Mouse (Mus musculus) limb, embryonic 15.5 days (tissue): ENCODE measurements at regions not wholly inside any gene's neighbourhood (a gene's known extent, or its start where the extent isn't known, plus 50 kb on each side); places are given as distances from the start of the nearest gene placed in this dataset.

Source experiments
- ATAC-seq: fragments of 200-750 bp; cut with Nextera tagmentation; 2 replicates; pipeline ENCODE4 v1.8.0; 2017; ENCODE audit warnings: low read depth, moderate TSS enrichment; ENCODE audit not compliant: insufficient number of reproducible peaks, low FRiP score, low TSS enrichment
- H3K27ac ChIP-seq: fragments of 300-500 bp; sonication (generic); 2 replicates; pipeline ENCODE4 v1.5.1; 2015; ENCODE audit warnings: moderate library complexity, mild to moderate bottlenecking, inconsistent platforms
- H3K27me3 ChIP-seq: fragments of 300-500 bp; sonication (generic); 2 replicates; pipeline ENCODE4 v1.6.1; 2015; ENCODE audit warnings: inconsistent platforms
- H3K36me3 ChIP-seq: fragments of 300-500 bp; sonication (generic); 2 replicates; pipeline ENCODE4 v1.6.1; 2015; ENCODE audit warnings: inconsistent platforms
- H3K4me1 ChIP-seq: fragments of 300-500 bp; sonication (generic); 2 replicates; pipeline ENCODE4 v1.6.1; 2015; ENCODE audit warnings: inconsistent platforms
- H3K4me2 ChIP-seq: fragments of 300-500 bp; sonication (generic); 2 replicates; pipeline ENCODE4 v1.6.1; 2015; ENCODE audit warnings: mild to moderate bottlenecking, inconsistent platforms
- H3K4me3 ChIP-seq: fragments of 300-500 bp; sonication (generic); 2 replicates; pipeline ENCODE4 v1.5.1; 2015; ENCODE audit warnings: mild to moderate bottlenecking, inconsistent platforms
- H3K9ac ChIP-seq: fragments of 300-500 bp; sonication (generic); 2 replicates; pipeline ENCODE4 v1.6.1; 2015; ENCODE audit warnings: inconsistent platforms
- H3K9me3 ChIP-seq: fragments of 300-500 bp; sonication (generic); 2 replicates; pipeline ENCODE4 v1.6.1; 2016; ENCODE audit warnings: inconsistent platforms
- WGBS: fragments of 180-500 bp; shearing (Covaris S2); methylation state at CpG from one replicate; pipeline ENCODE4 v1.1.7; 2015; 5-methylcytosine and 5-hydroxymethylcytosine counted together

DNA sequence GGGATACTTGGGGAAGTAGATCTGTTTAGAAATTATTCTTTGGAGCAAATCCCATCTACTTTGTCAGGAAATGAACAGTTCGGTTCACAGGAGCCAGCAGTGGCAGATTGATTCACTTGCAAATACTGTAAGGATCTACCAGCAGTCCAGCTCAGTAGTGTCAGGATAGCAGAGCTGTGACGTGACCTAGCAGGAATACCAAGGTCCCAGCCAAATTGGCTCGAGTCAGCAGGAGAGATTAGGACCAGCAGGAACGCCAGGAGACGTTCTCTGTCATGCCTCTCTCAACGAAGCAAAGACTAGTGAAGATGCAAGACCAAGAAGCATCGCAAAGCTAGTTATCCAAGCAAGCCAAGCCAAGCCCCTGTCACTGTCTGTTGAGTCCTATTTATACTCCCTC is 210.2 kb upstream of the Atp6ap2 start:
- H3K9ac ChIP-seq, result no peak overlapping the region
- H3K4me1 ChIP-seq, result no peaks in the 10 kb centered on the region
- no peaks in the 10 kb centered on the region for H3K9me3 ChIP-seq
- H3K4me3 ChIP-seq, result no peak overlapping the region
- no peak for ATAC-seq
- H3K4me2 ChIP-seq, result no peak overlapping the region
- peaks cover 23% of the 10 kb centered on the region; the same call in 1 of the 2 replicates for H3K27me3 ChIP-seq
- no peaks in the 10 kb centered on the region for H3K36me3 ChIP-seq
- WGBS, result 72% methylated on average over 7 of the region's 7 CpGs
- H3K27ac ChIP-seq, result no peak overlapping the region

DNA sequence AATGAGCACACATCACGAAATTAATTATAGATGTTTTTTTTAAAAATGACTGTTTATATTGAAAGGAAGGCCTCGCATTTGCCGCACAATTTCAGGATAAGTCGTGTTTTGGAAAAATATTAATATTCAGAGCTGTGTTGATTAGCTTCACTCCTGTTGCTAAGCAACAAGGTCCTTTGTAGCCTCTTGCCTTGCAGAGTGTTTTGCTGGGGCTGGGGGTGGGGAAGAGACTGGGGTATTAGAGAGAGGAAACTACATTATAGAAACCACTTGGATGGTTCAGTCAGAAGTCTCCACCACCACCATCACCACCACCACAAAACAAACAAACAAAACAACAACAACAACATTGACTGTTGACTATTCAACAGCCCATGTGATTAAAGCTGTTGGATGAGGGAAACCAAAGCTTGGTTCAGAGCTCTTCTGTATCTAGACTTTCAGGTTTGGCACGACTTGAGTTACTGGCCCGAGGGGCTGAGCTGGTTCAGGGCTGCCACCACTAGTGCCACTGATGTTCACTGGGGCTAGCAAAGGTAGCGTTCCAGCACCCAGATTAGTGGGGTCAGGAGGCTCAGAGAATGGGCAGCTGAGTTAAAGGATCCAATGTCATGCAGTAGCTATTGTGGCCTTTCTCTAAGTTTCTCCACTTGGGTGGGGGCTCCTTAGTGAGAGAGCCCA is 195.3 kb upstream of the Atp6ap2 start:
- H3K36me3 ChIP-seq, result no peaks in the 10 kb centered on the region
- 77% methylated on average over 7 of the region's 7 CpGs for WGBS
- H3K27ac ChIP-seq, result no peak overlapping the region
- no peaks in the 10 kb centered on the region for H3K27me3 ChIP-seq
- no peaks in the 10 kb centered on the region for H3K9me3 ChIP-seq
- H3K4me3 ChIP-seq, result no peak overlapping the region
- no peak overlapping the region for H3K4me2 ChIP-seq
- no peak overlapping the region for H3K9ac ChIP-seq
- no peak for ATAC-seq
- H3K4me1 ChIP-seq, result no peaks in the 10 kb centered on the region

DNA sequence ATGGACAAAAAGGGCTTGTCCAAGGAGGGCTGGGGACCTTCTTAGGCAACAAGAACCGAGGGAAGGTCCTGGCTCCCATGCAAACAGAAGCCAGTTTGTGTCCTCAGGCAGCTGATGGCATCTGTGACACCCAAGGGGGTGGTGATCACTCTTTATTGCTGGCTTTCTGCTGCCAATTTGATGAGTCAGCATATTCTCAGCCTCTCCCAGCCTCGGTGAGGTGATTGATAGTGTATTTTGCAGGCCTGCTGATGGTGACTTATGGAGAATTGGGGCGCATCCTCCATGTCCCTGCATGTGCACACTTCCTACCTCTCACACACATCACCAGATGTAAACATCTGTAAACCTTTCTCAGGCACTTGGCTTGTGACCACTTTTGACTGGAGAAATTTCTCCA is 178.3 kb upstream of the Atp6ap2 start:
- H3K4me3 ChIP-seq, result no peak overlapping the region
- no peak overlapping the region for H3K9ac ChIP-seq
- H3K9me3 ChIP-seq, result no peaks in the 10 kb centered on the region
- H3K27ac ChIP-seq, result no peak overlapping the region
- H3K36me3 ChIP-seq, result no peaks in the 10 kb centered on the region
- no peaks in the 10 kb centered on the region for H3K4me1 ChIP-seq
- no peak overlapping the region for H3K4me2 ChIP-seq
- 59% methylated on average over 3 of the region's 3 CpGs for WGBS
- no peak for ATAC-seq
- H3K27me3 ChIP-seq, result no peaks in the 10 kb centered on the region

DNA sequence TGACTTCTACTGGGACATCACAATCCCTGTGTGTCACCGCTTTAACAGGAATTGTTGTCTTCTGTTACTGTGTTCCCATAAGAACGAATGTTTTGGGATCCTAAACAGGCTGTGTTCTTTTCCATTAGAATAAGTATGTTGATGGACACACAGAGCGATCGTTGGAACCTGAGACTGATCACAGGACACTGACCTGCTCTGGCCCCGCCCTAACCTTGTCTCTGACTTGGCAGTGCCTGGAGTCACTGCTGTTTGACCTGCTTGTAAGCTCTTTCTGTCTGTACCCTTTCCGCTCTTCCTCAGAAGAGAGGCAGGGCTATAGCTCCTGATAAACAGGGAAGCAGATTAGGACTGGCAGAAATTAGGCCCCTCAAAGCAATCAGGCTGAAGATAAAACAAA is 162.0 kb upstream of the Atp6ap2 start:
- no peak overlapping the region for H3K4me2 ChIP-seq
- ATAC-seq, result no peak
- 77% methylated on average over 6 of the region's 6 CpGs for WGBS
- H3K36me3 ChIP-seq, result no peaks in the 10 kb centered on the region
- H3K9ac ChIP-seq, result no peak overlapping the region
- H3K4me3 ChIP-seq, result no peak overlapping the region
- no peaks in the 10 kb centered on the region for H3K9me3 ChIP-seq
- no peaks in the 10 kb centered on the region for H3K4me1 ChIP-seq
- peaks cover 12% of the 10 kb centered on the region; the same call in 1 of the 2 replicates for H3K27me3 ChIP-seq
- H3K27ac ChIP-seq, result no peak overlapping the region

DNA sequence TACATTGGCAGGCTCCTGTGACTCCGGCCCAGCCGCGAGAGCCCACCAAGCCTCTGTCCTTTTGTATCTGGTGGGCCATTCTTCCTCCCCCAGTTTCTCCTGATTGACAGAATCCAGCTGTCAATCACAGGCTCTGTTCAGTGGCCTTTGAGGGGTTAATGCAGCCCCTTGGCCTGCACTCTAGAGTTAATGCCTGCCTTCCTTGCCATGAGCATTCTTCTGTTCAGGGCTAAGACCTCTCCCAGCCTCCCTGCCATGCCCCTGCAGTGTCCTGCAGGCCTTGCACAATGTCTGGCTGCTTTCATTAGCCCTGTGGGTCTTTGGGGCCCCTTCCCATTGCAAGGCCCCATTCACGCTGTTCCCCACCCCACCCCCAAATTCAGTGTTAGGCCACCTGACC is 160.9 kb upstream of the Atp6ap2 start:
- Histone ChIP-seq H3K4me3 (no peak overlapping the region), H3K27me3 (peaks cover 12% of the 10 kb centered on the region; the same call in 1 of the 2 replicates), H3K4me2 (no peak overlapping the region), H3K9me3 (no peaks in the 10 kb centered on the region), H3K9ac (no peak overlapping the region), H3K27ac (no peak overlapping the region), H3K36me3 (no peaks in the 10 kb centered on the region), H3K4me1 (no peaks in the 10 kb centered on the region)
- whole genome bisulfite sequencing, result 86% methylated on average over 4 of the region's 4 CpGs
- no peak for ATAC-seq

DNA sequence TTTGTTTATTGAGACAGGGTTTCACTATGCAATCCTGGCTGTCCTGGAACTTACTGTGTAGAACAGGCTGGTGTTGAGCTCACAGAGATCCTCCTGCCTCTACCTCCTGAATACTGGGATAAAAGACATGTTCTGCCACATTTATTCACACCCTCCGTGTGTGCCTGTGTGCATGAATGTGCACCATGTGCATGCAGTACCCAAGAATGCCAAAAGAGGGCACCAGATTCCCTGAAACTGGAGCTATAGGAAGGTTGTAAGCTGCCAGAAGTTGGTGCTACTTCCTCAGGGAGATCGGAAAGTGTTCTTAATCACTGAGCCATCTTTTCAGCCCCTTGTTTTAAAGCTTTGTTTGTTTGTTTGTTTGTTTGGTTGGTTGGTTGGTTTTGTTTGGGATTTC is 155.3 kb upstream of the Atp6ap2 start:
- 91% methylated on average over 2 of the region's 2 CpGs for WGBS

DNA sequence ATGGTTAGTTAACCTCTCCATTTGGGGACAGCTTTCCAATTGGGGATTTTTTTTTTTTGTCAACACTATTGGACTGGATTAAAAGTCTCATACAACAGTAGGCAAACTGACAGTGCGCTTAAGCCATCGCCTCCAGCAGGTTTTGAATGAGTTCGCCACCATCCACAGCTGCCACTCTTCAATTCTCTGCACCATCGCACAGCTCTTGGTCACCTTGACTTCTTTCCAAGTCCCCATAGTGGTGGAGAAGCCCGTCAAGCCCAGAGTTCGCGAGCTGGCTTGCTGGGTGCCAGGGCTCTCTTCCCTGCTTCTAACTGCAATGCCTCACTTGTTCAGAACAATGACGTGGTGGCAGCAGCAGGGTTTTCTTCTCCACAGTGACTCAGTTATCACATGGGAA is 151.9 kb upstream of the Atp6ap2 start:
- H3K9ac ChIP-seq, result no peak overlapping the region
- ATAC-seq, result no peak
- no peaks in the 10 kb centered on the region for H3K36me3 ChIP-seq
- no peak overlapping the region for H3K4me3 ChIP-seq
- H3K9me3 ChIP-seq, result no peaks in the 10 kb centered on the region
- 78% methylated on average over 8 of the region's 8 CpGs for WGBS
- no peaks in the 10 kb centered on the region for H3K4me1 ChIP-seq
- H3K4me2 ChIP-seq, result no peak overlapping the region
- H3K27me3 ChIP-seq, result no peaks in the 10 kb centered on the region
- no peak overlapping the region for H3K27ac ChIP-seq

More for the DNA sequence above, 155.3 kb upstream of the Atp6ap2 start:
- ATAC-seq, result no peak
- Histone ChIP-seq H3K27ac (no peak overlapping the region), H3K36me3 (no peaks in the 10 kb centered on the region), H3K4me3 (no peak overlapping the region), H3K9me3 (no peaks in the 10 kb centered on the region), H3K4me2 (no peak overlapping the region), H3K9ac (no peak overlapping the region), H3K27me3 (no peaks in the 10 kb centered on the region), H3K4me1 (no peaks in the 10 kb centered on the region)

DNA sequence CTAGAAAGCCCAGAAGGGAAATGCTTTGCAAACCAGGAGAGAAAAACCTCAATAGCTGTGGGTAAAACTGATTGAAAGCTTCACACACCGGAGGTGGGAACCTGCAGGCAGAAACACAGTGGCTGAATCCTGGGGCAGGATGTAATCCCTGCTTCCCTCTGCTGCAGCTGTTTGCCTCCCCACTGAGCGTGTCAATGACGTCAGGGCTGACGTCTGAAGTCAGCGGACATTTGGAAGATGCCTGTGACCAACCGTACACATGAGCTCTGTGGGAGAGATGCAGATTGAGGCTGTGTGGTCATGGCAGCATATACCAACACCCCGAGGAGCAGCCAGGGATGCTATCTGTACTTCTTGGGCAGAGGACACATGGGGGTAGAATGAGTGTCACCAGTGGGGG is 151.5 kb upstream of the Atp6ap2 start:
- no peak overlapping the region for H3K27ac ChIP-seq
- no peak overlapping the region for H3K9ac ChIP-seq
- H3K4me3 ChIP-seq, result no peak overlapping the region
- 39% methylated on average over 7 of the region's 7 CpGs for WGBS
- H3K36me3 ChIP-seq, result no peaks in the 10 kb centered on the region
- H3K27me3 ChIP-seq, result no peaks in the 10 kb centered on the region
- ATAC-seq, result peak; percentile 44; the same call in 1 of the 2 replicates
- H3K9me3 ChIP-seq, result no peaks in the 10 kb centered on the region
- H3K4me1 ChIP-seq, result no peaks in the 10 kb centered on the region
- no peak overlapping the region for H3K4me2 ChIP-seq

DNA sequence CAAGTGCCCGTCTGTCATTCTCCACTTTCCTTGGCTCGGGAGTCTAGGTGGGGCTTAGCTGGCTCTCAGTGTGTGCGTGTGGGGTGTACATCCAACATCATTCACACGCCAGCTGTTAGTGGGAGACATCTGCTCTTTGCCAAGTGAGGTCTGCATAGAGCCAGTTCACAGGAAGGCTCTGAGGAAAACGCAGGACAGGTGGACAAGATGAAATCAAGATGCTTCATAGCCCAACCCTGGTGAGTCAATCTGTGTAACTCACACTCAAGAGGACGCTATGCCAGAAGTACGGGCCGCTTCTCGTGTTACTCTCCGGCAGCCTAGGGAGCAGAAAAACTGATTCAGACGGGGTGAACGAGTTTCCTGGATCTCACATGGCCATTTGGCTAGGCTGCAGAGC is 148.2 kb upstream of the Atp6ap2 start:
- Histone ChIP-seq H3K9ac (no peak overlapping the region), H3K4me3 (no peak overlapping the region), H3K4me2 (no peak overlapping the region), H3K4me1 (no peaks in the 10 kb centered on the region), H3K27ac (no peak overlapping the region), H3K9me3 (no peaks in the 10 kb centered on the region), H3K36me3 (no peaks in the 10 kb centered on the region), H3K27me3 (peaks cover 7% of the 10 kb centered on the region; the same call in 1 of the 2 replicates)
- WGBS, result 51% methylated on average over 12 of the region's 12 CpGs
- ATAC-seq, result no peak

DNA sequence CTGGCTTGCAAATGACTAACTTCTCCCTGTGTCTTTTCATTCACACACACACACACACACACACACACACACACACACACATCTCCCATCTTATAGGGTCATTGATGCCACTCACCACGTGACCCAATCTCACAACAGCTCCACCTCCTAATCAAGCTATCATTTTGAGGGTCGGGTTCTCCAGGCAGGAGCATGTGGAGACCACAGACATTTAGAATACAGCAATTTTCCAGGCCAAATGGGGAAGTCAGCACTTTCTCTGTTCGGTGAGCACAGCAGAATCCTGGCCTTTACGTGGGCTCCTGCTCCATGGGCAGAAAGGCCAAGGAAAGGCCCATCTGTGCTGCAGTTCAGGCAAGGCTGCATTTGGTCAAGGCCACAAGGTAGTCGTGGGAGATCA is 143.8 kb upstream of the Atp6ap2 start:
- Histone ChIP-seq H3K4me2 (no peak overlapping the region), H3K27me3 (peaks cover 7% of the 10 kb centered on the region; the same call in 1 of the 2 replicates), H3K4me1 (no peaks in the 10 kb centered on the region), H3K4me3 (no peak overlapping the region), H3K27ac (no peak overlapping the region), H3K9me3 (no peaks in the 10 kb centered on the region), H3K36me3 (no peaks in the 10 kb centered on the region), H3K9ac (no peak overlapping the region)
- WGBS, result 73% methylated on average over 5 of the region's 5 CpGs
- ATAC-seq, result no peak

DNA sequence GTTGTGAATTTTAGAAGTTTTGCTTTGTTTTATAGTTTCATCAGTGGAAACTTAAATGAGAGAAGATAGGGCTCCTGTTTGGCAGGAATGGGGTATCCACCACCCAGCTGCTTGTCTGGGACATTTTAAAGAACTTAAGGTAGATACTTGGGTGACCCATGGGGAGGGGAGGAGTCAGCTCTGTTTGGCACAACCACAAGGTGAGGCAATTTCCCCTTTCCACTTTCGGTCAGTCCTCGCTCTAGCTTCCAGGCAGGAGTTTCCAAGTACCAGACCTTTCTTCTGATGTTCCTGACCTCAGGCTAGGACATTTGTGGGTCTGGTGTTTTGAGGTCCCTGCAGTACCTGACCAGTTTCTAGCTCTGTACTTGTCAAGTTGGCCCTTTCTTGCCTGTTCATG is 142.5 kb upstream of the Atp6ap2 start:
- no peak for ATAC-seq
- WGBS, result 85% methylated on average over 2 of the region's 2 CpGs
- H3K9ac ChIP-seq, result no peak overlapping the region
- H3K4me1 ChIP-seq, result no peaks in the 10 kb centered on the region
- no peaks in the 10 kb centered on the region for H3K36me3 ChIP-seq
- no peak overlapping the region for H3K4me2 ChIP-seq
- no peaks in the 10 kb centered on the region for H3K9me3 ChIP-seq
- H3K27me3 ChIP-seq, result peaks cover 7% of the 10 kb centered on the region; the same call in 1 of the 2 replicates
- H3K27ac ChIP-seq, result no peak overlapping the region
- H3K4me3 ChIP-seq, result no peak overlapping the region

DNA sequence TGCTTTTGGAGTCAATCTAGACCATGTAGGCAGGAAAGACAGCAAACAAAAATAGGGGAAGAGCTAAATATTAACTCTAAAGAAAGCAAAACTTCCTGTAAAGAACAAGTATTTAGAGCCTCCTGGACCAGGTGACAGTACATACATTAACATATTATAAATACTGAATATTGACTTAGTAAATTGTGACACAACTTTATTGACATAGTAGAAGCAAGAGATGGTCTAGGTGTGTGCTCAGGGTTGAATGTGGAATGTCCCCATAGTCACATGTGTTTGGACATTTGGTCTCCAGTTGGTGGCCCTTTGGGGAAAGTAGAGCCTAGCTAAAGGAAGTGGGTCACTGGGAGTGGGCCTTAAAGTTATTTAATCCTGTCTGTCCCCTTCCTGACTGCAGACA is 139.6 kb upstream of the Atp6ap2 start:
- Histone ChIP-seq H3K9ac (no peak overlapping the region), H3K4me2 (no peak overlapping the region), H3K4me3 (no peak overlapping the region), H3K9me3 (no peaks in the 10 kb centered on the region), H3K4me1 (no peaks in the 10 kb centered on the region), H3K36me3 (no peaks in the 10 kb centered on the region), H3K27me3 (peaks cover 7% of the 10 kb centered on the region; the same call in 1 of the 2 replicates), H3K27ac (no peak overlapping the region)
- ATAC-seq, result no peak

DNA sequence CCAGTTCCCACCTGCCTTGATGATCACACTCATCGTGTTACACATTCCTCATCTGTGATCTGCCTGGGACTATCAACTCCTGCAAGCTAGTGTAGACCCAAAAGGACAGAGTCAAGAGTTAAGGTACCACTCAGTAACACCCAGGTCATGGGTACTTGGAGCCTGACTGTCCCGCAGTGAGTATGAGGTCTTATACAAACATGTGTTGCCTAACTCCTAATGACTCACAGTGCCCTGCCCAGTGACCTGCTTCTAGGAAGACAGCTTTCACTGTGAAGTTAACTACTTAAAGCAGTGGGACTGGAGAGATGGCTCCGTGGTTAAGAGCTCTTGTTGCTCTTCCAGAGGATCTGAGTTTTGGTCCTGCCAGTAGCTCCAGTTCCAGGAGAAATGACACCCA is 137.9 kb upstream of the Atp6ap2 start:
- H3K4me1 ChIP-seq, result no peaks in the 10 kb centered on the region
- no peaks in the 10 kb centered on the region for H3K27me3 ChIP-seq
- H3K9ac ChIP-seq, result no peak overlapping the region
- 82% methylated on average over 3 of the region's 3 CpGs for WGBS
- H3K36me3 ChIP-seq, result no peaks in the 10 kb centered on the region
- H3K4me3 ChIP-seq, result no peak overlapping the region
- no peak overlapping the region for H3K4me2 ChIP-seq
- no peak overlapping the region for H3K27ac ChIP-seq
- H3K9me3 ChIP-seq, result no peaks in the 10 kb centered on the region
- ATAC-seq, result no peak
